Mouse (Mus musculus) hindbrain, embryonic 10.5 days (tissue): ENCODE results near the gene Scaf4. TPM values are rescaled to one million over a fixed set of nuclear protein-coding genes. Genes with fewer than 3 reads are reported as not detected.

Experiments used
- DNase-seq: peaks from one replicate; pipeline ENCODE4 v3.0.0-alpha.2; 2017; ENCODE audit warnings: low spot score
- H3K27ac ChIP-seq: fragments of 300-500 bp; sonication (generic); 2 replicates; pipeline ENCODE4 v1.5.1; 2016; ENCODE audit warnings: mild to moderate bottlenecking, moderate library complexity
- H3K27me3 ChIP-seq: fragments of 300-500 bp; sonication (generic); 2 replicates; pipeline ENCODE4 v1.6.1; 2016; ENCODE audit warnings: mild to moderate bottlenecking; ENCODE audit not compliant: poor library complexity, insufficient read depth, severe bottlenecking
- H3K36me3 ChIP-seq: fragments of 300-500 bp; sonication (generic); 2 replicates; pipeline ENCODE4 v1.6.1; 2016; ENCODE audit warnings: mild to moderate bottlenecking, moderate library complexity
- H3K4me1 ChIP-seq: fragments of 300-500 bp; sonication (generic); replicated peaks from 2 replicates; pipeline ENCODE4 v1.6.1; 2016; ENCODE audit warnings: mild to moderate bottlenecking
- H3K4me3 ChIP-seq: fragments of 300-500 bp; sonication (generic); 2 replicates; pipeline ENCODE4 v1.5.1; 2016; ENCODE audit warnings: mild to moderate bottlenecking, moderate library complexity
- H3K9me3 ChIP-seq: fragments of 300-500 bp; sonication (generic); 2 replicates; pipeline ENCODE4 v1.6.1; 2016; ENCODE audit warnings: mild to moderate bottlenecking, moderate library complexity
- WGBS: fragments of 180-500 bp; shearing (Covaris S2); methylation state at CpG from one replicate; pipeline ENCODE4 v1.1.7; 2016; 5-methylcytosine and 5-hydroxymethylcytosine counted together
- polyA plus RNA-seq: library from polyadenylated mRNA; unstranded; fragments of >200 nt; fragmentation: Nextera tagmentation; extraction: Ambion mirVana; gene quantifications from 2 replicates; pipeline ENCODE4 v1.2.1, GENCODE M21; 2016

Gene Scaf4
- polyA plus RNA-seq, 1 experiment from 2014 or later = 36.6 TPM

- DNase-seq = no peak
- 90% methylated on average over 7 of the region's 7 CpGs for WGBS
- H3K27me3 ChIP-seq = no peaks in the 10 kb centered on the region
- H3K9me3 ChIP-seq = no peaks in the 10 kb centered on the region
- H3K27ac ChIP-seq = no peak overlapping the region
- no peak overlapping the region for H3K4me3 ChIP-seq
- no peaks in the 10 kb centered on the region for H3K4me1 ChIP-seq
- H3K36me3 ChIP-seq = peaks cover 99% of the 10 kb centered on the region
These were observed 34.2 kb downstream of the Scaf4 start for GRCm38 (mm10) chr16:90250099-90250498.

GRCm38 (mm10) chr16:90242426-90243304 is 41.6 kb downstream of the Scaf4 start:
- Histone ChIP-seq H3K27me3 (no peaks in the 10 kb centered on the region), H3K9me3 (no peaks in the 10 kb centered on the region), H3K4me3 (no peak overlapping the region), H3K4me1 (peaks cover 8% of the 10 kb centered on the region; the same call in 1 of the 2 replicates), H3K36me3 (peaks cover 97% of the 10 kb centered on the region), H3K27ac (no peak overlapping the region)
- WGBS = 69% methylated on average over 17 of the region's 17 CpGs
- no peak for DNase-seq

DNA sequence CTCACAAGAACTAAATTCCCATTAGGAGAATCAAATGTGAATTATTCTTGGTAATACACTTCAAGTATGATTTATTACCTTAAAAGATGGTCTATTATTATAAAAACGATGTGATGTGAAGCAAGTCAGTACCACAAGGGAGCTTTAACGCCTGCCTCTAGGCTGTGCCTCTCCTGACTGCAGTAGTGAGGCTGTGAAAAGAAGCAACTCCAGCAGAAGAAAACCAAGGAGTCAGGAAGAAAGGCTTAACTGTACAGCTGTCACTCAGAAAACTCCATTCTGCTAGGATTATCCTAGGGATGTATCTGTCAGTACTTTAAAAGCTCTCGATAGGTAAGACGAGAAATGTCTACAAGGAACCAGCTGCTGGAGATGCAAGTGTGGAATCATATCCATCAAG is 42.4 kb downstream of the Scaf4 start:
- 96% methylated on average over 4 of the region's 4 CpGs for WGBS
- no peaks in the 10 kb centered on the region for H3K9me3 ChIP-seq
- H3K27me3 ChIP-seq = no peaks in the 10 kb centered on the region

DNA sequence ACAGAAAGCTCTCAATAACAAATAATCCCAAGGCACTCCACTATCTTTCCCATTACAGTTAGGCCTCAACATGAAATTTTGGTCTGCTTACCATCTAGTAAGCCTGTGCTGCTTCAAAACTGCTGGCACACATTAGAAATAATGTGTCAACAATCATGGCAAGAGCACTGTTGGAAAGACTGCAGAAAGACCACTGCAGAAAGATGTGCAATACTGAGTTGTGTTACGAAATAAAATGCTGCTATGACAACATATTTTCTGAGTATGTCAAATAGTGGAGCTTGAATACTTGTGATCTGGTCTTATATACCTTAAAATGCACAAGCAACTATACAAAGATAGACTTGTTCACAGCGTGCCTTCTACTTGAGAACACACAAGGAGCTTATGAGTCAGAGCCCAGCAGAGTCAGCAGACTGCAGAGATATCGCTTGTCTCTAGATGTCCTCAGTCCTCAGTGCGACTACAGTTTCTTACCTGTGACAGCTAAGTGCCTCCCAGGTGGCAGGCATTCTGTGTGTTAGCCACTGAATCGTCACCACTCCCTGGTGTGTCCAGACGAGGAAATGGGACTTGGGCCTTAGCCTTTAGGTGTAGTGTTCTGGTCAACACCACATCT is 45.1 kb downstream of the Scaf4 start:
- DNase-seq = no peak
- H3K9me3 ChIP-seq = no peaks in the 10 kb centered on the region
- H3K4me3 ChIP-seq = no peak overlapping the region
- peaks cover 8% of the 10 kb centered on the region; the same call in 1 of the 2 replicates for H3K4me1 ChIP-seq
- peaks cover 84% of the 10 kb centered on the region for H3K36me3 ChIP-seq
- 91% methylated on average over 6 of the region's 6 CpGs for WGBS
- no peak overlapping the region for H3K27ac ChIP-seq
- H3K27me3 ChIP-seq = no peaks in the 10 kb centered on the region

More for the DNA sequence above, 42.4 kb downstream of the Scaf4 start:
- Histone ChIP-seq H3K4me1 (peaks cover 8% of the 10 kb centered on the region; the same call in 1 of the 2 replicates), H3K36me3 (peaks cover 91% of the 10 kb centered on the region), H3K27ac (no peak overlapping the region), H3K4me3 (no peak overlapping the region)
- no peak for DNase-seq

GRCm38 (mm10) chr16:90235188-90235587 is 49.1 kb downstream of the Scaf4 start:
- peaks cover 73% of the 10 kb centered on the region for H3K36me3 ChIP-seq
- H3K27ac ChIP-seq = no peak overlapping the region
- DNase-seq = no peak
- no peak overlapping the region for H3K4me3 ChIP-seq
- no peaks in the 10 kb centered on the region for H3K9me3 ChIP-seq
- no peaks in the 10 kb centered on the region for H3K27me3 ChIP-seq
- no peaks in the 10 kb centered on the region for H3K4me1 ChIP-seq
- 87% methylated on average over 3 of the region's 3 CpGs for WGBS

- no peaks in the 10 kb centered on the region for H3K4me1 ChIP-seq
- DNase-seq = no peak
- H3K4me3 ChIP-seq = no peak overlapping the region
- peaks cover 73% of the 10 kb centered on the region for H3K36me3 ChIP-seq
- no peak overlapping the region for H3K27ac ChIP-seq
- whole genome bisulfite sequencing = 87% methylated on average over 6 of the region's 6 CpGs
- no peaks in the 10 kb centered on the region for H3K27me3 ChIP-seq
- no peaks in the 10 kb centered on the region for H3K9me3 ChIP-seq
These were observed 49.7 kb downstream of the Scaf4 start for GRCm38 (mm10) chr16:90234617-90235016.

DNA sequence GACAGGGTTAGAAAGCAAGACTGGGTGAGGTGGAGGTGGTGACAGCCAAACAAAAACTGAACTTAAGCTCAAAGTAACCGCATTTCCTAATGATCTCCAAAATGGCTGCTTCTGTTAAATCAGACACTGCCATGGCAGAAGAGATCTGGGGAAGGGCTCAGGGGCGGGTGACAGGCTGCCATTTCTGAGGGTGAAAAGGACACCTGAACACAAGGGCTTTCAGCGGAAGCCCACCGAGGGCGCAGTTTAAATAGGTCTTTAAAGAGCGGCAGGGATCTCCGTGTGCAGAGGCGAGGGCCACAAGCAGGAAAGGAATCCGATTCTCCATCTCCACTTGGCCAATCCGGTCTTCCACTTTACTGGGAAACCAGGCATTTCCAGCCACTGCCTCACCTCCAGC is 50.6 kb downstream of the Scaf4 start:
- WGBS = 94% methylated on average over 10 of the region's 10 CpGs
- H3K9me3 ChIP-seq = no peaks in the 10 kb centered on the region
- peaks cover 73% of the 10 kb centered on the region for H3K36me3 ChIP-seq
- no peaks in the 10 kb centered on the region for H3K4me1 ChIP-seq
- no peaks in the 10 kb centered on the region for H3K27me3 ChIP-seq
- H3K27ac ChIP-seq = no peak overlapping the region
- no peak for DNase-seq
- no peak overlapping the region for H3K4me3 ChIP-seq

DNA sequence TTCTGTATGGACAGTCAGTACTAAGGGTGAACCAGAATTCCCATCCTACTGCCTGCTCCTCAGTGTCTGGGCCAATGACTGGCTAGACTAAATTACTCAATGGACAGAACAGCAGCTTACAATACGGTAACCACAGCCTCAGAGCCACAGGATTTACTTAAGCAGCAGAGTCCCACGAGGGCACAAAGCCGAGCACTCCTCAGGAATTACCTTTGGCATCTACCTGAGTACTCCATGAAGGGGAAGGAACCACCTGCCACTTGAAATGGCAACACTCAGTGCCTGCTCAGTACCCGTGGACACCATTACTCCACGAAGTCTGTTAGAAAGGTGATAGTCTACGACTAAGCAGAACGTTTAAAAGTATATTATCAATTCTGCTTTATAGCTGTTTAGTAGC is 53.0 kb downstream of the Scaf4 start:
- Histone ChIP-seq H3K27me3 (no peaks in the 10 kb centered on the region), H3K27ac (no peak overlapping the region), H3K36me3 (peaks cover 81% of the 10 kb centered on the region), H3K4me1 (no peaks in the 10 kb centered on the region), H3K9me3 (no peaks in the 10 kb centered on the region), H3K4me3 (no peak overlapping the region)
- 92% methylated on average over 7 of the region's 7 CpGs for WGBS
- DNase-seq = no peak

DNA sequence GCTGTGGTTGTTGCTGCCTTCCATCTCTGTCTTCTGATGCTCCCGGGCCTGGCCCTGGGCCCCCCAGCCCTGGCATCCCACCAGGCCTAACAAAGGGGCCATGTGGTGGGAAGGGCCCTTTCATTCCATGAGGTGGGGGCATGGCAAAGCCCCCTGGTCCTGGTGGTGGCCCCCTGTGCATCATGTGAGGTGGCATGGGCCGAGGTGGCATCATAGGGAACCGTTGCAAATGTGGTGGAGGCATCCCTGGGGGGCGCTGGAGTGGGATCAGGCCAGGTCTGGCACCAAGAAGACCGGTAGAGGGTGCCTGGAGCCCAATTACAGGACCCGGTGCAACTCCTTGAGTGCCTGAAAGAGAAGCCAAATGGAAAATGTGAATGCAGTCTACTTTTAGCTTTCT is 54.4 kb downstream of the Scaf4 start:
- H3K4me1 ChIP-seq = no peaks in the 10 kb centered on the region
- H3K4me3 ChIP-seq = no peak overlapping the region
- H3K9me3 ChIP-seq = no peaks in the 10 kb centered on the region
- peaks cover 83% of the 10 kb centered on the region for H3K36me3 ChIP-seq
- no peak overlapping the region for H3K27ac ChIP-seq
- WGBS = 88% methylated on average over 6 of the region's 6 CpGs
- no peak for DNase-seq
- H3K27me3 ChIP-seq = no peaks in the 10 kb centered on the region

GRCm38 (mm10) chr16:90221441-90222070 is 62.7 kb downstream of the Scaf4 start:
- Histone ChIP-seq H3K4me3 (peak overlapping the region; percentile 96), H3K4me1 (peaks cover 42% of the 10 kb centered on the region), H3K9me3 (no peaks in the 10 kb centered on the region), H3K27me3 (no peaks in the 10 kb centered on the region), H3K36me3 (peaks cover 42% of the 10 kb centered on the region), H3K27ac (peak overlapping the region; percentile 96)
- 17% methylated on average over 20 of the region's 20 CpGs for WGBS
- DNase-seq = no peak

- H3K36me3 ChIP-seq = peaks cover 36% of the 10 kb centered on the region
- H3K9me3 ChIP-seq = no peaks in the 10 kb centered on the region
- no peak for DNase-seq
- no peaks in the 10 kb centered on the region for H3K27me3 ChIP-seq
- peaks cover 42% of the 10 kb centered on the region for H3K4me1 ChIP-seq
- WGBS = under 1% methylated on average over 52 of the region's 52 CpGs
- peak overlapping the region; percentile 96 for H3K4me3 ChIP-seq
- peak overlapping the region; percentile 96 for H3K27ac ChIP-seq
These were observed 63.3 kb downstream of the Scaf4 start for GRCm38 (mm10) chr16:90220892-90221431.

GRCm38 (mm10) chr16:90220026-90220891 is 64.0 kb downstream of the Scaf4 start, which contains the start of gene Sod1:
TSS of gene Sod1 (plus strand) at chr16:90220754.
- H3K36me3 ChIP-seq = peaks cover 29% of the 10 kb centered on the region
- 2% methylated on average over 63 of the region's 63 CpGs for WGBS
- H3K9me3 ChIP-seq = no peaks in the 10 kb centered on the region
- H3K27me3 ChIP-seq = no peaks in the 10 kb centered on the region
- peak within 1 kb of the TSS; percentile 96 for H3K27ac ChIP-seq
- DNase-seq = peak; percentile 97
- peaks cover 42% of the 10 kb centered on the region for H3K4me1 ChIP-seq
- H3K4me3 ChIP-seq = peak within 1 kb of the TSS; percentile 96
